Mouse (Mus musculus): ENCODE measurements around the gene Cldn14. TPM values are rescaled to one million over a fixed set of nuclear protein-coding genes. Genes with fewer than 3 reads are reported as not detected.
"Not testable (repeated sequence)": the region's sequence is repeated elsewhere in the genome, so short reads cannot be mapped to it uniquely, and the experiment has no call there.

Cldn14 gene
- total RNA-seq, 4 experiments from 2014 or later, result not detected

- DNase-seq, result no peak
Measured at GRCm38 (mm10) chr16:94006706-94007665, 1.7 kb downstream of the Cldn14 start.

DNA sequence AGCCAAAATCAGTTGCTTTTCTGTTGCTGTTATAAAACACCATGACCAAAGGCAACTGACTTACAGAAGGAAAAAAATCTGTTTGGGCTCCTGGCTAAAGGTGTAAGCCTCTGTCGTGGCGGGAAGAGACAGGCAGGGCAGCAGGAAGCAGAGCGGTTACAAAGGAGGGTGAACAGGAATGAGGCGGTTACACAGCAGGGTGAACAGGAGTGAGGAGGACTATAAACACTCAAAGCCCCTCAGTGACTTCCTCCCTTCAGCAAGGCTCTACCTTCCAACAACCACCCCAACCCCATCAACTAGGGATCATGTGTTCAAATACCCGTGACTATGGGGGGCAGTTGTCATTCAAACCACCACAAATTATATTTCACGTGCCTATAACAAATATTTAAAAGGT lies 5.2 kb downstream of the Cldn14 start:
- no peak for DNase-seq

DNA sequence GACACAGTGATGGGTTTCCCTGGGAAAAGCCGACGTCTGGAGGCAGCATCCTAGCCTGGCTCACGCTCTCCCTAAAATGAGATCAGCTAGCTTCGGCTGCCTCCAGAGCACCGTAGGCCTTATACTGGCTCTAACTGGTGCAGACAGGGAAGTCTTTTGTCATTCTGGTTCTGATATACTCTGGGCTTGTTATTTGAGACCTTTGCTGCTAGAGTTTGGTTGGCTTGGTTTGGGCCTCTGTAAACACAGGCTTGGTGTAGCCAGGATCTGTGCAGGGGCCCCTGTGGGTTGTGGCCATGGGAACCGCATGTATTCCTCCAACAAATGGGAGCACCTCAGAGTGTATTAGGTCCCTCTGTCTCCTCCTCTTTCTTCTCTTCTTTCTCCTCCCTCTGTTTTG lies 7.3 kb downstream of the Cldn14 start:
- no peak for DNase-seq

GRCm38 (mm10) chr16:93998895-93999294 lies 9.7 kb downstream of the Cldn14 start:
- no peak for DNase-seq

GRCm38 (mm10) chr16:93983576-93983975 lies 25.1 kb downstream of the Cldn14 start:
- DNase-seq, result no peak

DNA sequence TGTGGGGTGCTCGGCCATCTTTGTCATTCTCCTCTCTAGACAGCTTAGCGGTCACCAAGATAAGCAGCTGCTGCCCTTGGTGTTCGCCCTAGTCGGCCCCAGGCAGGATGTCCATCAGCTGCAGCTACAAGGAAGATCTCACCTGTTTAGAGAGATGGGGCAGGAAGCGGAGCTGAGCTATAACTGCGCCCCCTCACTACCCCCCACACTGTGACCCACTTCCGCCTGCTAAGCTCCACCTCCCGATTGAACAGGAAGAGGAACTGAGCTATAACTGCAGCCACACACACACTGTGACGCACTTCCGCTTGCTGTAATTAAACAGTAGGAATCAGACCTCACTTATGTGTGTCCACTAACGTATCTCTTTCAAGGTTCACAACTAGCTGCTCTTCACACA lies 26.3 kb downstream of the Cldn14 start:
- no peak for DNase-seq

GRCm38 (mm10) chr16:93981190-93981841 lies 27.3 kb downstream of the Cldn14 start:
- DNase-seq, result no peak

DNA sequence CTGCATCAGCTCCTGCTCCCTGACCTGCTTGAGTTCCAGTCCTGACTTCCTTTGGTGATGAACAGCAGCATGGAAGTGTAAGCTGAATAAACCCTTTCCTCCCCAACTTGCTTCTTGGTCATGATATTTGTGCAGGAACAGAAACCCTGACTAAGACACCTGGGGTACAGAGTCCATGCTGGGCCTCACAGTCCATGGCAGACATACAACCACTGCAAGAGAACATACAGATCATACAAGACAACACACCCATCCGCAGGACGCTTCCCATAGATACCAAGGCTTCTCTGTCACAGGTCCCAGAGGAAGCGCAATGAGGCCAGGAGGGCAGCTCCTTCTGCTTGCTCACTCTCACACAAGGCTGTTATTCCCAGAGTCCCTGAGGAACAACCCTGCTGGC lies 28.3 kb downstream of the Cldn14 start:
- not testable (repeated sequence) for DNase-seq

GRCm38 (mm10) chr16:93979316-93979715 lies 29.3 kb downstream of the Cldn14 start:
- peak; percentile 47 for DNase-seq

GRCm38 (mm10) chr16:93977587-93977986 lies 31.1 kb downstream of the Cldn14 start:
- no peak for DNase-seq

DNA sequence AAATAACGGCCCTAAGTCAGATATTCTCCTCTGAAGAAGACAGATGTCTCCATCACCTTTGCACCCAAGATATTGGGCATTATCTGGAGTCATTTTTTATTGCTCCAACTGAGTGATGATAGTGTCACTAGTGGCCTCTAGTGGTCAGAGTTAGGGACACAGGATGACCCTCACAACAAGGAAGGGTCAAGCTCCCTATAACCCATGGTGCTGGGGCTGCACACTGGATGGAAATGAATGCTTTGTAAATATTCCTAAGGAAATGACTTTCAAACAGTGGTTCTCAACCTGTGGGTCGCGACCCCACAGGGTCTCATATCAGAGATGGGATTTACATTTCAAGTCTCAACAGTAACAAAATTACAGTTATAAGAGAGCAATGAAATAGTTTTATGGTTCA lies 31.7 kb downstream of the Cldn14 start:
- DNase-seq, result no peak

DNA sequence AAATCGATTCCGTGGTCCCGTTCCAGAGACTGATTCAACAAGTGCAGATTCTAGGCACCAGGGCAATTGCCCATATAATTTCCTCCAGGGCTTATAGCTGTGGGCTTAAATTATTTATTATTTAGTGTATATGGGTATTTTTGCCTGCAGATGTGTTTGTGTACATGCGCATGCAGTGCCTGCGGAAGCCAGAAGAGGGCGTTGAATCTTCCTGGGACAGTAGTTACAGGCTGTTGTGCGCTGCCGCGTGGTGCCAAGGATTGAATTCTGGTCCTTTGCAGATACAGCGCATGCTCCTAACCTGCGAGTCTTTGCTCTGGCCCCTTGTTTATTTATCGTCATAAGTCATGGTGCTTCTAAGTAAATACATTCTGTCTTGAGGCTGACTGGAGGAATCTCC lies 33.2 kb downstream of the Cldn14 start:
- DNase-seq, result no peak

- DNase-seq, result no peak
Measured at GRCm38 (mm10) chr16:93974278-93974677, 34.4 kb downstream of the Cldn14 start.

DNA sequence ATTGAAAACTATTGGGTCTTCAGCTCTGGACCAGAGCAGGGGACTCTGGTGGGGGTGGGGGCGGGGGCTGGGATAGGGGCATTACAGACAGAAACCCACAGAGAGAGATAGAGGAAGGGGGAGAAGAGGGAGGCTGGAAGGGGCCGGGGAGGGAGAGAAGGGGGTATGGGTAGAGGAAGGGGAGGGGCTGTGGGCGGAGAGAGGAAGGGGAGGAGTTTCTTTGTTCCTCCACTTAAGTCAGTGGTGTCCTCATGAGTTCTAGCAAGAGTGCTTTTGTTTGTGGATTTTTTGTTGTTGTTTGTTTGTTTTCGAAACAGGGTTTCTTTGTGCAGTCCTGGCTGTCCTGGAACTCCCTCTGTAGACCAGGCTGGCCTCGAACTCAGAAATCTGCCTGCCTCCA lies 35.1 kb downstream of the Cldn14 start:
- DNase-seq, result no peak

DNA sequence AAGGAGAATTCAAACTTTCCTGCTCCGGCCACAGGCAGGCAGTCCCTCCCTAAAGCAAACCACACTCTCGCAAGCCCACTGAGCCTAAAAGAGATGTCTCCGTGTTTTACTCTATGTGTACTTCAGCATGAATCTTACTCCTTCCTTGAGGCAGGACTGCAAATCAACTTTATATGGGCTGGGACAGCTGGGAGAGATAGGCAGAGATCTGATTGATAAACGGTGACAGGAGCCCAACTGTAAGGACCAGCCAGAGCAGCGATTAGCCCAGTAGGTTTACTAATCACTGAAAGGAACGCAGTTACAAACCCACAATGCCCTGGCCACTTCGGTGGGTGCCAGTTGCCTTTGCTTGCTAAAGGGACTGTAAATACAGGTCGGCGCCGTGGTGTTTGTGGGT lies 35.5 kb downstream of the Cldn14 start:
- DNase-seq, result no peak

- no peak for DNase-seq
Measured at GRCm38 (mm10) chr16:93971046-93971445, 37.6 kb downstream of the Cldn14 start.

GRCm38 (mm10) chr16:93967893-93968292 lies 40.7 kb downstream of the Cldn14 start:
- DNase-seq, result no peak

DNA sequence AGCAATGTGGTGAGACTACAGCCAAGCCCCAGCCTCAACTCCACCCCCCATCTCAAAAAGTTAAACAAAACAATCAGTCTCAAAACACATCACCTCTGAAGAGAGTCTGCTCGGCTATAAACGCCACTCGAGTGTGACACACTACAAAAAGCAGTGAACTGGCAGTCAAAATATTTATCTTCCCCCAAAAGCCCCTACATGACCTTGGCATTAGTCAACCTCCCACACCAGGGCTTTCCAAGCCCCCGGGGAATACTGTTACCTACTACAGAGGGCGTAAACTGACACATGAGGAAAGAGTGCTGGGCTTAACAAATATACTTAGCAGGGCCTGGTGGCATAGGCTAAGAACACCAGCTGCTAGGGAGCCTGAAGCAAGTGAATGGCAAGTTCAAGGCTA lies 46.4 kb downstream of the Cldn14 start:
- no peak for DNase-seq

DNA sequence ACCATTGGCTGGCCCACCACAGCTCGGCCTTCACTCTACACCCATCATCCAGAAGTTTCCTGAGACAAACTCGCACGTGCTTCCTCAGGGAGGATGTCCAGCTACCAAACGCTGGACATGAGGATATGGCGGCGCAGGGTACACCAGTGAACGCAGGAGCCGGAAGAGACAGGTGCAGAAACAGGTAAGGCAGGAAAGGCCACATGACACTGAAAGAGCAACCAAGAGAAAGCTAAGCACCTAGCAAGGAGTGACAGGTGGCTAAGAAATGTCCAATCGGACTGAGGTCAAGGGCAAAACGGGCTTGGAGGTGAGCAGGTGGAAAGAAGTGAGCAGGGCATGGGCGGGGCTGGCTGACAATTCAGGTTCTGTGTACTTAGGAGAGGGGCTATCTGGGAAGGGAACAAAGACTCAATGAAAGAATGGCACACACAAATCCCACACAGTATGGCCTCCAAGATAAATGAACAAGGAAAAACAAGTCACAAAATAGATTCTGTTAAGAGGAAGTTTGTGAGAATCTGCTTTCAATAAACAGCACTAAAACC lies 47.5 kb downstream of the Cldn14 start:
- no peak for DNase-seq

- no peak for DNase-seq
Measured at GRCm38 (mm10) chr16:93960495-93960894, 48.1 kb downstream of the Cldn14 start.

DNA sequence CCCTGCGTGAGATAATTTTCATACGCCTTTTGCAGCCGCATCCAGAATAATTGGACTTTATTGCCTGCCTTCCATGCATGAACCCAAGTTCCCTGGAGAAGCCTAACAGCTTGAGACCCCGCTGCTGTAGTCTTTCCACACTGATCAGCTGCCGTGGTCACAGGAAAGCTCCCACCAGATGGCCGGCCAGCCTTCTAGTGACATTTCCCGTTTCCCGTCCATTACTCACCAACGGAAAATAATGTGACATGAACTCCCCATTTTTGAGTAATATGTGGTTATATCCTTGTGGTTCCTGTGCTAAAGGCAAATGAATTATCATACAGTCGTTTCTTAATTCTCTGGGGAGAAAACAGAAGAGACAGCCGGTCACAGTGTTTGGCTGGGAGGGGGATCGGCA lies 51.2 kb downstream of the Cldn14 start:
- DNase-seq, result no peak

GRCm38 (mm10) chr16:93956986-93957385 lies 51.7 kb downstream of the Cldn14 start:
- DNase-seq, result no peak

DNA sequence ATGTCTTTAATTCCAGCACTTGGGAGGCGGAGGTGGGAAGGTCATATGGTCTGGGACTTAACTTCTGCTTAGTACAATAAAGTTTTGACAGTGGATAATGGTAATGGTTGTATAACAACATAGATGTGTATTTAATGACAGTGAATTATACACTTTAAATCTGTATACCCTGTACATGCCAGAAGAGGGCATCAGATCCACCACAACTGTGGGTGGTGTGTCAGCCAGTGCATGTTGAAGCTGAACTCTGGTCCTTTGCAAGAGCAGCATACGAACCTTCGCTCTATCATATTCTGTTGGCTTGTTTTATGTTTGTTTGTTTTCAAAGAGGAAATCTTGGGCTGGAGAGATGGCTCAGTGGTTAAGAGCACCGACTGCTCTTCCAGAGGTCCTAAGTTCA lies 61.2 kb downstream of the Cldn14 start:
- DNase-seq, result no peak

GRCm38 (mm10) chr16:93944301-93944700 lies 64.3 kb downstream of the Cldn14 start:
- no peak for DNase-seq
